Mouse (Mus musculus) MEL (cell line): ENCODE measurements around the gene Itgb2l.

ENCODE experiments used
- CTCF ChIP-seq, 3 experiments: IDR thresholded peaks in 2 of 3; conservative IDR thresholded peaks in 1 of 3; 2 replicates each; pipeline ENCODE4 v1.5.1; 2011 to 2012; ENCODE audit warnings: low read length in 3 of 3, low read depth in 2 of 3, mild to moderate bottlenecking in 2 of 3, improper control_type of control experiment in 1 of 3, inconsistent platforms in 1 of 3, mixed read lengths in 1 of 3, moderate library complexity in 1 of 3; ENCODE audit not compliant: control insufficient read depth in 1 of 3, insufficient read depth in 1 of 3, poor library complexity in 1 of 3, severe bottlenecking in 1 of 3
- EP300 ChIP-seq, 2 experiments: IDR thresholded peaks; 2 replicates each; pipeline ENCODE4 v1.6.1; 2011; ENCODE audit warnings: improper control_type of control experiment in 2 of 2, low read length in 2 of 2, low read depth in 1 of 2, mild to moderate bottlenecking in 1 of 2
- GATA1 ChIP-seq: IDR thresholded peaks from 2 replicates; pipeline ENCODE4 v1.6.1; 2011; ENCODE audit warnings: low read depth, low read length, improper control_type of control experiment
- KAT2A ChIP-seq: conservative IDR thresholded peaks from 2 replicates; pipeline ENCODE4 v1.6.1; 2012; ENCODE audit warnings: low read depth, low read length, improper control_type of control experiment, inconsistent platforms
- MAX ChIP-seq: IDR thresholded peaks from 2 replicates; pipeline ENCODE4 v1.6.1; 2011; ENCODE audit warnings: low read length, improper control_type of control experiment
- MAZ ChIP-seq: IDR thresholded peaks from 2 replicates; pipeline ENCODE4 v1.6.1; 2012; ENCODE audit warnings: low read depth, mild to moderate bottlenecking, inconsistent platforms, low read length, improper control_type of control experiment
- MEF2A ChIP-seq: IDR thresholded peaks from 2 replicates; pipeline ENCODE4 v1.6.1; 2014; ENCODE audit warnings: low read depth, mild to moderate bottlenecking, inconsistent platforms, low read length, improper control_type of control experiment; ENCODE audit not compliant: poor library complexity, insufficient replicate concordance, severe bottlenecking; ENCODE audit errors: extremely low read depth
- NELFE ChIP-seq: IDR thresholded peaks from 2 replicates; pipeline ENCODE4 v1.6.1; 2011; ENCODE audit warnings: low read depth, low read length, improper control_type of control experiment
- NRF1 ChIP-seq: IDR thresholded peaks from 2 replicates; pipeline ENCODE4 v1.6.1; 2014; ENCODE audit warnings: low read depth, mild to moderate bottlenecking, inconsistent platforms, low read length, improper control_type of control experiment, moderate library complexity; ENCODE audit not compliant: poor library complexity, insufficient read depth, severe bottlenecking
- POLR2A ChIP-seq, 2 experiments: IDR thresholded peaks; 2 replicates each; pipeline ENCODE4 v1.6.1; 2011 to 2012; ENCODE audit warnings: low read length in 2 of 2, mild to moderate bottlenecking in 2 of 2, control low read depth in 1 of 2, improper control_type of control experiment in 1 of 2, low read depth in 1 of 2, moderate library complexity in 1 of 2; ENCODE audit not compliant: control insufficient read depth in 1 of 2, insufficient read depth in 1 of 2, poor library complexity in 1 of 2
- TAL1 ChIP-seq: IDR thresholded peaks from 2 replicates; pipeline ENCODE4 v1.6.1; 2012; ENCODE audit warnings: mild to moderate bottlenecking, inconsistent platforms, low read length, moderate library complexity, mixed read lengths
- TCF12 ChIP-seq: IDR thresholded peaks from 2 replicates; pipeline ENCODE4 v1.6.1; 2014; ENCODE audit warnings: low read depth, mild to moderate bottlenecking, inconsistent platforms, low read length, improper control_type of control experiment, moderate library complexity
- ZNF384 ChIP-seq: IDR thresholded peaks from 2 replicates; pipeline ENCODE4 v1.6.1; 2012; ENCODE audit warnings: low read depth, mild to moderate bottlenecking, inconsistent platforms, low read length, improper control_type of control experiment

- TF ChIP-seq TAL1 (no peak), POLR2A (IDR thresholded peaks at IDR 0.05; ENCODE audit: control insufficient read depth in 1 of 2, insufficient read depth in 1 of 2, low read depth in 1 of 2, low read length in 2 of 2, poor library complexity in 1 of 2) (no peak), MEF2A (no peak), CTCF (IDR thresholded peaks at IDR 0.05 in 2 of 3, conservative IDR thresholded peaks at IDR 0.05 in 1 of 3; ENCODE audit: control insufficient read depth in 1 of 3, insufficient read depth in 1 of 3, low read depth in 2 of 3, low read length in 3 of 3, poor library complexity in 1 of 3, severe bottlenecking in 1 of 3) (no peak), MAX (no peak), NRF1 (no peak), EP300 (IDR thresholded peaks at IDR 0.05; ENCODE audit: low read depth in 1 of 2, low read length in 2 of 2) (no peak), GATA1 (no peak), MAZ (no peak), NELFE (no peak), TCF12 (no peak), KAT2A (no peak), ZNF384 (no peak)
These were observed 47.3 kb downstream of the Itgb2l start for GRCm38 (mm10) chr16:96396013-96396650.
